Mouse (Mus musculus): ENCODE results near the gene Zfp69.

Zfp69 gene

DNA sequence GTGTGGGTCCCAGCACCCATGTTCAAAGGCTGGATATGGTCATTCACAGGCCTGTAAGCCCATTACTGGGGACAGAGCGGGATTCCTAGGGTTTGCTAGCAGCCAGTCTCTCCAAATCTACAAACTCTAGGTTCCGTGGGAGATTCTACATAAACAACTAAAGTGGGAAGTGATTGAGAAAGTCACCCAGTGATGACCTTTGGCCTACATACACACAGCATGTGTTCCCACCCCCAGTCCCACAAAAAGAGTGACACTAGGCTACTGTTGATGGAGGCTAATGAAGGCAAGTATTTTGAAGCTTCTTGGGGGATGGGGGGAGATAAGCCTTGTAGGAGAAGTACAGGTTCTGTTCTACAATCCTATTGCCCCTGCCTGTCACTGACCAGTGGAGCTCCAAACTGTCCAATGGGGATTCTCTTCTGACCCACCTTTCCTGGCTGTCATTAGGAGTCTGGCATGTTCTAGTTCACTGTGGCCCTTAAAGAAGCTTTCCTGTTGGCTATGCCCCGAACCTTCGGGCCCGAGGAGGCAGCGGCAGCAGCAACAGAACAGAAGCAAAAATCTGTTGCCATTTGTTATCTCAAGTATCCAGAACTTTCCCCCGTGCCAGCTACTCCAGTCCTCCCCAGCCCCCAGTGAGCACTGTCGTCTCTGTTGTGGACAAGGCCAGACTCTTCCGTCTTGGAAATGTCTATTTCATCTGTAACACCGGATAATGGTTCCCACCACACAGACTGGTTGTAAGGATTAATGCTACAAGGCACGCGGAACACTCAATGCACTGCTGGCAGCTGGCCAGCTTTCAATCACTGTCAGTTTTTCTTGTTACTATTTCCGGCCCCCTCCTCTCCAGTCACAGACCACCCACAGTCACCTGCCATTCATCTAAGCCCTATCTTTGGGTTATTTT, 66.0 kb downstream of the Zfp69 start:
- DNase-seq (ENCODE audit: low spot score) = no peak

DNA sequence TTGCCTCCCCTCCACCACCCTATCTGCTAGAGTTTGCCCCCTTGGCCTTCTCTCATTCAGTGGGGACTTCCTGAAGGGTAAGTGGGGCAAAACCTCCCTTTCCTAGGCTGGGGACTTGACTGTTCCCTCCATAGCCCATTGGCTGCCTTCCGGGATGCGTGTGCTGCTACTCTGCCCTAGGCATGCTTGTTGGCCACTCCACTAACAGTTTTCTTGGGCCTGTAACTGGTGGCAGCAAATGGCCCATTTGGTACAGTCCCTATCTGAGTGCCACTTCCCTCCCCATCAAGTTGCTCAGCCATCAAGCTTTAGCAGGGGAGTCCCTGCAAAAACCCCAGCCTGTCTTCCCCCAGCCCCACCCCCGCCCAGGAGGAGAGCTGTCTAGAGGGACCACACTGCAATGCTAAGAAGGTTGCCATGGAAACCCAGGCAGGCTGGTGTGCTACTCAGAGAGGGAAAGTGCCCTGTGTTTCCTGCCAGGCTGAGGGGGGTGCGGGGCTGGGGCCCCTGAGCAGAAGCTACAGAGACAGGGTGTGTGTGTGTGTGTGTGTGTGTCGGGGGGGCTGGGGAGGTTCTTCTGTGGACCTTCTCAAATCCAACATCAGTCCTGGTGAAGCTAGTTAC, 69.4 kb downstream of the Zfp69 start:
- no peak for DNase-seq (ENCODE audit: low spot score)

DNA sequence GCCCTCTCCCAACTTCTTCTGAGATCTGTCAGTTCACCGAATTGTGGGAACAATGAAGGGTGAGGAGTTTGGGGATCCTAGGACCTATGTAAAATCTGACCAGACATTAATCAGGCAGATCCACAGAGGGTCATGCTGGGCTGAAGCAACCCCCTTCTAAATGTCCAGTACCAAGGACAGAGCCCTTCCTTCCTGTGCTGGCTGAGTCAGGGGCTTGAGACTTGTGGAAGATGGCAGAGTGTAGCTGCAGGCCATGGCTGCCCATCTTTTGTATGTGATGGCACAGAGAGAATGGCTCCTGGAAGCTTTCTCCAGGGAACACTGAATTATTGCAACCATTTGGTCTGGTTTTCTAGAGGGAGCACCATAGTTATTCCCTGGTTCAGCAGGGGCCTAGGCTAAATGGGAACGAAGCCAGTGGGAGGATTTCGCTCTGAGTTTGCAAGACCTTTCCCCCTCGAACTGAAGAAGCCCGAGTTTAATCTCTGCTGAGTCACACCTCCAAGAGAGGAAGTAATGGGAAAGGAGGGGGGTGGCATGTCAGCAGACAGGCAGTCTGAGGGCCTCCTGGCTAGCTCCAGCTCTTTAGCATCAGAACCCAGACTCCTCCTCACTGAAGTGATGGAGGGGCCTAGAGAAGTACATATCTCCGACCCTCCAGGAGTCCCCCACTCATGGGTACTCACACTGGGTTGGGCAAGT, 70.6 kb downstream of the Zfp69 start:
- no peak for DNase-seq (ENCODE audit: low spot score)

All from ovary, postnatal 14 days (tissue).